Mouse (Mus musculus) liver, postnatal 0 days (tissue): ENCODE data around the gene Hecw2.

Source experiments
- CTCF ChIP-seq: sonication (generic); IDR thresholded peaks from 2 replicates; pipeline ENCODE4 v1.5.1; 2016; ENCODE audit warnings: antibody characterized with exemption, low read depth
- EP300 ChIP-seq: IDR thresholded peaks from 2 replicates; pipeline ENCODE4 v1.6.1; 2016; ENCODE audit warnings: antibody characterized with exemption, low read depth, mild to moderate bottlenecking

- TF ChIP-seq EP300, result no peak
- no peak for TF ChIP-seq CTCF
Measured at GRCm38 (mm10) chr1:53781311-53781710, 413.7 kb downstream of the Hecw2 start.
